ENCODE assay signal across 8 mouse cellular contexts in the genomic region with DNA sequence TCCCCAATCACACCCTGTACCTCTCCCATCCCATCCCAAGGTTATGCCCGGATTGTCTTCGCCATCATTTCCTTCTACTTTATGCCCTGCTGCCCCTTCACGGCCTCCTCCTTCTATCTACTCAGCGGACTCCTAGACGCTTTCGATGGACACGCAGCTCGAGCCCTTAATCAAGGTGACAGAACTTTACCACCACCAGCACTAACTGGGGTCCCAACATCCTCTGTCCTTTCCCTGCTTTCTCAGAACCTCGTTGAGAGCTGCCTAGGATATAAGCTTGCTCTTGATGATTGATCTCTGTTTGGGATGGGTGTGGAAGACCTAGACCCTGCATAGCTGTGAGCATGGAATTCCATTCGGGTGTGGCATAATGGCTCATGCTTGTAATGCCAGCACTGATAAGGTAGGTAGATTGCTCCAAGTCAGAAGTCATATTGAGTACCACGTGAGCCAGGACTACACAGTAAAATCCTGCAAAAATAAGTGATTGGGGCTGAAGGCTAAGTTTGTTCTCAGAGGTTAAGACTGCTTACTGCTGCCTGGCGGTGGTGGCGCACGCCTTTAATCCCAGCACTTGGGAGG. TPM values are rescaled to one million over a fixed set of nuclear protein-coding genes. Genes with fewer than 3 reads are reported as not detected.
DNase-seq lines count a peak whose midpoint lies in the region; ATAC-seq and TF ChIP-seq lines count a peak whose summit lies in the region.

No protein-coding gene starts in this region.

- peak overlapping the region; percentile 97 for H3K27ac ChIP-seq in forebrain, embryonic 14.5 days (ENCODE audit: low read depth, low read length)
- peak overlapping the region; percentile 93 for H3K27ac ChIP-seq in limb, embryonic 15.5 days
- peak overlapping the region; percentile 97 for H3K27ac ChIP-seq in small intestine, adult 2 months (ENCODE audit: insufficient read depth, low read depth, low read length)

- H3K36me3 ChIP-seq in erythroblast, embryonic 14.5 days (ENCODE audit: control insufficient read depth) = peaks cover 40% of the 10 kb centered on the region
- peaks cover 42% of the 10 kb centered on the region for H3K36me3 ChIP-seq in E14TG2a.4 (ENCODE audit: insufficient read depth, low read length)
- peaks cover 28% of the 10 kb centered on the region for H3K36me3 ChIP-seq in forebrain, embryonic 14.5 days (ENCODE audit: control insufficient read depth, insufficient read depth, low read length)
- H3K36me3 ChIP-seq in limb, embryonic 15.5 days = peaks cover 37% of the 10 kb centered on the region
- peaks cover 30% of the 10 kb centered on the region for H3K36me3 ChIP-seq in small intestine, adult 2 months (ENCODE audit: control insufficient read depth, insufficient read depth, low read length)

- DNase-seq in forebrain, embryonic 14.5 days (ENCODE audit: low spot score) = no peak
- no peak for DNase-seq in ovary, postnatal 36 days (ENCODE audit: low spot score)
- DNase-seq in spleen, postnatal 36 days (ENCODE audit: low spot score in 2 of 2) = no peak

- no peaks in the 10 kb centered on the region for H3K9me3 ChIP-seq in erythroblast, embryonic 14.5 days (ENCODE audit: control insufficient read depth, low read length)
- no peaks in the 10 kb centered on the region for H3K9me3 ChIP-seq in E14TG2a.4 (ENCODE audit: low read length)
- H3K9me3 ChIP-seq in forebrain, embryonic 14.5 days (replicated peaks; ENCODE audit: control insufficient read depth, low read length) = no peaks in the 10 kb centered on the region
- no peaks in the 10 kb centered on the region for H3K9me3 ChIP-seq in limb, embryonic 15.5 days

- H3K27me3 ChIP-seq in erythroblast, embryonic 14.5 days (ENCODE audit: control insufficient read depth) = 0 out of 2 replicates have a peak, but pooled peaks cover 4% of the 10 kb centered on the region
- no peaks in the 10 kb centered on the region for H3K27me3 ChIP-seq in E14TG2a.4 (ENCODE audit: insufficient read depth, low read length)
- no peaks in the 10 kb centered on the region for H3K27me3 ChIP-seq in forebrain, embryonic 14.5 days (replicated peaks; ENCODE audit: control insufficient read depth, insufficient read depth, low read length)
- no peaks in the 10 kb centered on the region for H3K27me3 ChIP-seq in limb, embryonic 15.5 days
- no peaks in the 10 kb centered on the region for H3K27me3 ChIP-seq in small intestine, adult 2 months (ENCODE audit: control insufficient read depth, insufficient read depth, low read length)

- no peak for TF ChIP-seq CTCF in E14TG2a.4 (conservative IDR thresholded peaks at IDR 0.05; ENCODE audit: low read length)
- no peak for TF ChIP-seq CTCF in small intestine, adult 2 months (IDR thresholded peaks at IDR 0.05; ENCODE audit: extremely low read depth, insufficient read length, insufficient replicate concordance, low read depth, low read length)

- peak overlapping the region; percentile 98 for H3K9ac ChIP-seq in forebrain, embryonic 14.5 days (ENCODE audit: low read length)
- H3K9ac ChIP-seq in limb, embryonic 15.5 days = peak overlapping the region; percentile 92

- peaks cover 53% of the 10 kb centered on the region for H3K4me1 ChIP-seq in erythroblast, embryonic 14.5 days (ENCODE audit: control insufficient read depth)
- H3K4me1 ChIP-seq in E14TG2a.4 (replicated peaks; ENCODE audit: low read depth, low read length) = peaks cover 41% of the 10 kb centered on the region
- H3K4me1 ChIP-seq in forebrain, embryonic 14.5 days (ENCODE audit: control insufficient read depth, insufficient read depth, low read length) = peaks cover 7% of the 10 kb centered on the region
- peaks cover 19% of the 10 kb centered on the region for H3K4me1 ChIP-seq in limb, embryonic 15.5 days
- peaks cover 24% of the 10 kb centered on the region for H3K4me1 ChIP-seq in small intestine, adult 2 months (ENCODE audit: control insufficient read depth, insufficient read depth, insufficient read length, low read length)

- no peak for ATAC-seq in erythroblast, adult 5-6 weeks (replicated peaks; ENCODE audit: low FRiP score, poor library complexity, severe bottlenecking)
- ATAC-seq in forebrain, embryonic 14.5 days = 0 out of 2 replicates have a peak, but pooled peaks have one; percentile 2
- ATAC-seq in limb, embryonic 15.5 days (ENCODE audit: insufficient number of reproducible peaks, low FRiP score, low TSS enrichment, low read depth) = no peak

- peak overlapping the region; percentile 79 for H3K4me3 ChIP-seq in erythroblast, embryonic 14.5 days (replicated peaks)
- H3K4me3 ChIP-seq in E14TG2a.4 (replicated peaks; ENCODE audit: low read length) = peak overlapping the region; percentile 100
- peak overlapping the region; percentile 100 for H3K4me3 ChIP-seq in forebrain, embryonic 14.5 days (ENCODE audit: low read depth, low read length)
- H3K4me3 ChIP-seq in limb, embryonic 15.5 days = peak overlapping the region; percentile 94
- H3K4me3 ChIP-seq in small intestine, adult 2 months (ENCODE audit: low read depth, low read length) = peak overlapping the region; percentile 90

- peak overlapping the region; percentile 57 for H3K4me2 ChIP-seq in forebrain, embryonic 14.5 days (ENCODE audit: low read length)
- peak overlapping the region; percentile 84 for H3K4me2 ChIP-seq in limb, embryonic 15.5 days

- 30% methylated on average over 14 of the region's 14 CpGs for WGBS in forebrain, embryonic 14.5 days
- 25% methylated on average over 14 of the region's 14 CpGs for WGBS in limb, embryonic 15.5 days
- 6% methylated on average over 14 of the region's 14 CpGs for WGBS in small intestine, adult 2 months

- TF ChIP-seq POLR2A in small intestine, adult 2 months (IDR thresholded peaks at IDR 0.05; ENCODE audit: low read depth, low read length) = no peak

RNA-seq across cellular contexts. Expression of a gene that starts 1.1 kb away (rescaled TPM):
- polyA plus RNA-seq in erythroblast, embryonic 14.5 days (2012) = not detected in 2 replicates
- 5.0 TPM in 1 of 2 replicates, not detected in the other for total RNA-seq in erythroblast, adult 5-6 weeks (2015; ENCODE audit: low replicate concordance)
- total RNA-seq in erythroblast, adult 5-6 weeks (2017; ENCODE audit: low replicate concordance) = not detected in 2 replicates
- polyA plus RNA-seq in forebrain, embryonic 14.5 days (2014; fragmentation: Nextera tagmentation; extraction: Ambion mirVana) = 0.51 and 1.0 TPM in 2 replicates
- 1.5 and 1.6 TPM in 2 replicates for polyA plus RNA-seq in limb, embryonic 15.5 days (2015; fragmentation: Nextera tagmentation; extraction: Ambion mirVana)
- polyA plus RNA-seq in small intestine, adult 2 months (2012; rRNA removed) = 0.15 and 0.74 TPM in 2 replicates

RNA-seq across cellular contexts. Expression of a gene that starts 1.3 kb away (rescaled TPM):
- 12.0 and 13.0 TPM in 2 replicates for polyA plus RNA-seq in erythroblast, embryonic 14.5 days (2012)
- 14.8 and 23.1 TPM in 2 replicates for total RNA-seq in erythroblast, adult 5-6 weeks (2015; ENCODE audit: low replicate concordance)
- total RNA-seq in erythroblast, adult 5-6 weeks (2017; ENCODE audit: low replicate concordance) = 9.5 and 20.9 TPM in 2 replicates
- 92.4 and 96.0 TPM in 2 replicates for polyA plus RNA-seq in forebrain, embryonic 14.5 days (2014; fragmentation: Nextera tagmentation; extraction: Ambion mirVana)
- polyA plus RNA-seq in limb, embryonic 15.5 days (2015; fragmentation: Nextera tagmentation; extraction: Ambion mirVana) = 105 and 119 TPM in 2 replicates
- 157 and 467 TPM in 2 replicates for polyA plus RNA-seq in small intestine, adult 2 months (2012; rRNA removed)

RNA-seq across cellular contexts. Expression of a gene that starts 26.6 kb away (rescaled TPM):
- polyA plus RNA-seq in erythroblast, embryonic 14.5 days (2012) = 0.03 and 0.04 TPM in 2 replicates
- total RNA-seq in erythroblast, adult 5-6 weeks (2015; ENCODE audit: low replicate concordance) = not detected in 2 replicates
- 0.84 TPM in 1 of 2 replicates, not detected in the other for total RNA-seq in erythroblast, adult 5-6 weeks (2017; ENCODE audit: low replicate concordance)
- 33.8 and 34.6 TPM in 2 replicates for polyA plus RNA-seq in forebrain, embryonic 14.5 days (2014; fragmentation: Nextera tagmentation; extraction: Ambion mirVana)
- 0.46 and 0.50 TPM in 2 replicates for polyA plus RNA-seq in limb, embryonic 15.5 days (2015; fragmentation: Nextera tagmentation; extraction: Ambion mirVana)
- polyA plus RNA-seq in small intestine, adult 2 months (2012; rRNA removed) = 1.3 and 2.6 TPM in 2 replicates

RNA-seq across cellular contexts. Expression of a gene that starts 27.6 kb away (rescaled TPM):
- polyA plus RNA-seq in erythroblast, embryonic 14.5 days (2012) = not detected in 2 replicates
- not detected in 2 replicates for total RNA-seq in erythroblast, adult 5-6 weeks (2015; ENCODE audit: low replicate concordance)
- total RNA-seq in erythroblast, adult 5-6 weeks (2017; ENCODE audit: low replicate concordance) = not detected in 2 replicates
- 4.4 and 6.0 TPM in 2 replicates for polyA plus RNA-seq in forebrain, embryonic 14.5 days (2014; fragmentation: Nextera tagmentation; extraction: Ambion mirVana)
- 0.10 TPM in 1 of 2 replicates, not detected in the other for polyA plus RNA-seq in limb, embryonic 15.5 days (2015; fragmentation: Nextera tagmentation; extraction: Ambion mirVana)
- 0.18 and 0.19 TPM in 2 replicates for polyA plus RNA-seq in small intestine, adult 2 months (2012; rRNA removed)

RNA-seq across cellular contexts. Expression of a gene that starts 37.5 kb away (rescaled TPM):
- 0.87 and 1.2 TPM in 2 replicates for polyA plus RNA-seq in erythroblast, embryonic 14.5 days (2012)
- total RNA-seq in erythroblast, adult 5-6 weeks (2015; ENCODE audit: low replicate concordance) = 1.5 and 1.9 TPM in 2 replicates
- total RNA-seq in erythroblast, adult 5-6 weeks (2017; ENCODE audit: low replicate concordance) = 5.5 and 7.7 TPM in 2 replicates
- 1.8 and 2.7 TPM in 2 replicates for polyA plus RNA-seq in forebrain, embryonic 14.5 days (2014; fragmentation: Nextera tagmentation; extraction: Ambion mirVana)
- 13.1 and 17.0 TPM in 2 replicates for polyA plus RNA-seq in limb, embryonic 15.5 days (2015; fragmentation: Nextera tagmentation; extraction: Ambion mirVana)
- polyA plus RNA-seq in small intestine, adult 2 months (2012; rRNA removed) = 148 and 353 TPM in 2 replicates
